Mouse (Mus musculus) activated CD4-positive, CD25-positive, alpha-beta regulatory T cell, adult 4 months (primary cell): ENCODE data around the gene Cyth2. TPM values are rescaled to one million over a fixed set of nuclear protein-coding genes. Genes with fewer than 3 reads are reported as not detected.

Source experiments
- ATAC-seq: one replicate; pipeline ENCODE4 v1.8.0; 2017
- polyA plus RNA-seq, 2 experiments: library from polyadenylated mRNA; unstranded; fragments of 100-300 nt; shearing (Covaris generic); gene quantifications; one replicate each; pipeline ENCODE4 v1.2.1; 2017

Cyth2 gene
- polyA plus RNA-seq, 2 experiments from 2014 or later = 13.0 to 14.4 TPM

DNA sequence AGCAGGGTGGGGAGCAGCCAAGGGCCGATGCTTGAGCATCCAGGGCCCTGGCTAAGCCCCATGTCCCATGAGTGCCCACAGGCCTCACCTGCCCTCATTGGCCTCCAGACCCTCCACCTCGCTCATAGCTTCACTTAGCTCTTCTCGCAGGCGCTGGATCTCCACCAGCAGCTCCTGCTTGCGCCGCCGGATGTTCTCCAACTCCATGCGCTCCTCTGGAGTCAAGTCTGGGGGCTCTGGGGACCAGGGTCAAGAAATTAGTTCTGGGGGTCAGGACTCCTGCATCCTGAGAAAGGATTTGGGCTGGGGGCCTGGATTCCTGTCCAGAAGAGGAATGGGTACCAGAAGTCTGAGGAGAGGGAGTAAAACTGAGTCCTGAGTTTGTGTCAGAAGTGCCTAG lies 1.5 kb downstream of the Cyth2 start:
- no peak for ATAC-seq

GRCm38 (mm10) chr7:45809276-45810075 lies 4.9 kb downstream of the Cyth2 start:
- no peak for ATAC-seq

- ATAC-seq = no peak
Observed at GRCm38 (mm10) chr7:45808471-45808870, 5.9 kb downstream of the Cyth2 start.

GRCm38 (mm10) chr7:45805941-45806340 lies 8.4 kb downstream of the Cyth2 start:
- ATAC-seq = no peak

DNA sequence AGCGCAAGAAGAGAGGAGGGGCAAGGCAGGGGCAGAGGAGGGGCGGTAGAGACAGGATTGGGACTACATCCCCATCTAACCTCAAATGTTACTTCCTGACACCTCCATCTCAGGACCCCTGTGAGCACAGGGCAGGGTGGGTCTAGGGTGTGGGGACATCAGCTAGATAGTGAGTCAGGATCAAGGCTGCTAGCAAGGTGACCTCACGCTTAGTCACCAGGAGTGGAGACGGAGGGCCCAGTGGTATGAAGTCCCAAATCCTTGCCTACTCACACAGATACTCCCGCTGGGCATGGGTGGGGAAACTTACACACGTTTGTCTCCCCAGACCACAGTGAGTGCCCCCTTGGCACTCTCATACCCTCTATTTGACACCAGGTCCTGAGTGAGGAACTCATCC lies 11.8 kb downstream of the Cyth2 start:
- ATAC-seq = no peak

DNA sequence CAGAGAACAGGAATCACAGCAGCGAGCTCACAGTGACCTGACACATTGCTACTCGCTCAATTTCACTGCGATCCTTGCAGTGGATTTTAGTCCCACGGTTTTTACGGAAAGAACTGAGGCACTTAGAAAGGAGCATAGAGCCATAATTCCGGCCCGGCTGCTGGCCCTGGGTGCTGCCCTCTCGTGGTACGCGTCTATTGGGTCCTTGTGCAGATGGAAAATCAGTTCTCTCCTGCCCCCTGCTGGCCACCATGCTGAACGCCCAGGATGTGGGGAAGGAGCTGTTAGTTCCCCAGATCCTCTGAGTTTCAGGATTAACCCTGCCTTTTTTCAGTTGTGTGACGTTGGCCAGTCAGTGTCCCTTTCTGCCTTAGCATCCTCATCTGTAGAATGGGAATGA lies 13.0 kb downstream of the Cyth2 start:
- ATAC-seq = peak; percentile 61

- peak; percentile 43 for ATAC-seq
Observed at GRCm38 (mm10) chr7:45800546-45801204, 13.7 kb downstream of the Cyth2 start.

DNA sequence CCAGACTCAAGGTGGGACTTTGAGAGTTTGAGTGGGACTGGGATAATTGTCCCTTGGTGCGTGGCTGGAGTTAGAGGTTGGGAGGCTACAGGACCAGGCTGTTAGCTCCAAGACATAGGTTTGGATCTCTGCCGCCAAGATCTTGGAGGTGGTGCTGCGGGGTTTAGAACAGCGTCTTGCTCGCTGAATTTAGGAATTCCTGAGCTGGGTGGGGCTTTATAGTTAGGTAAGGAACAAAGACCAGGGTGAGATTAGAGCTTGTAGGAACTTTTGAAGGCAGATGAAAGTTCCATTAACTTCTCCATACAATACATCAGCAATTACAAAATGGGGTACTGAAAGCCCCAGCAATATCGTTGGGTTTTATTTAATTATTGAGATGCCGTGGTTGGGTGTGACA lies 14.4 kb downstream of the Cyth2 start:
- no peak for ATAC-seq

DNA sequence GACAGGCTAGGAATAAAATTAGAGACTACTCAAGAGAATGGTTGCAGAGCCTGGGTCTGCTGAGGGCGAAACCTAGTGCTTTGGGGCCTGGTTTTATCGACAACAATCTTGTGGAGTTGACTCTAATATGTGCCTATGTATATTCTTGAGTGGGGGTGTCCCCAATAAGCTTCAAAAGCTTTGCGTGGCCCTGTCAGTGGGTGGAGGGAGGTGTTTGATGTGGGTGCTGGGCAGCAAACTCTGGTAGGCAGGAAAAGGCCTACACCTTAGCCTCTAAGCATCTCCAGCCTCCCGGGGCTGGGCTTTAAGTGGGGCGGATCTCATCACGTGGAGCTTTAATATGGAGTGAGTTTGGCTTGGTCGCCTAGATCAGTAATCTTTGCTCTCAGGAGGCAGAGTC lies 15.4 kb downstream of the Cyth2 start:
- peak; percentile 75 for ATAC-seq

DNA sequence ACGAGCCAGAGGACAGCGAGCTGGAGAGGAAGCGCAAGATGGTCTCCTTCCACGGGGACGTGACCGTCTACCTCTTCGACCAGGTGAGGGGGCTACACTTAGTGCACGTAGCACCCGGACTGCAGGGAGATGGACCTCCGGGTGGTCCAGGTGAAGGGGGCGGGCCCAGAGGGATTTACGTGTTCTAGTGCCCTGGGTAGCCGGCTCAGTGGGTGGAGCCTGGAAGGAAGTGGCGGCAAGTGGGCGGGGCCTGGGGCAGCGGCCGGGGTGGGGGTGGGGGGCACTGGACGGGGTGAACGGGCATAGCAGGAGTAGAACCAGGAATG lies 15.9 kb downstream of the Cyth2 start:
- ATAC-seq = no peak

- ATAC-seq = no peak
Observed at GRCm38 (mm10) chr7:45797661-45798510, 16.5 kb downstream of the Cyth2 start.

- ATAC-seq = no peak
Observed at GRCm38 (mm10) chr7:45796950-45797349, 17.4 kb downstream of the Cyth2 start.

DNA sequence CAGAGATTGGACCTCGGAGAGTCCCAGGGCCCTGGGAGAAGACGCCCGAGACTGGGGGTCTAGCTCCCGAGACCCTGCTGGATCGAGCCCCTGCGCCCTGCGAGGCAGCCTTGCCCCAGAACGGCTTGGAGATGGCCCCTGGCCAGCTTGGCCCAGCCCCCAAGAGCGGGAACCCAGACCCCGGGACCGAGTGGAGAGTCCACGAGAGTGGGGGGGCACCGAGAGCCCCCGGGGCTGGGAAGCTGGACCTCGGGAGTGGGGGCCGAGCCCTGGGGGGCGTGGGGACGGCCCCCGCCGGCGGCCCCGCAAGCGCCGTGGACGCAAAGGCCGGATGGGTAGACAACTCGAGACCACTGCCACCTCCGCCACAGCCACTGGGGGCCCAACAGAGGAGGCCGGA lies 19.4 kb downstream of the Cyth2 start:
- no peak for ATAC-seq

GRCm38 (mm10) chr7:45793969-45794585 lies 20.3 kb downstream of the Cyth2 start:
- ATAC-seq = no peak

DNA sequence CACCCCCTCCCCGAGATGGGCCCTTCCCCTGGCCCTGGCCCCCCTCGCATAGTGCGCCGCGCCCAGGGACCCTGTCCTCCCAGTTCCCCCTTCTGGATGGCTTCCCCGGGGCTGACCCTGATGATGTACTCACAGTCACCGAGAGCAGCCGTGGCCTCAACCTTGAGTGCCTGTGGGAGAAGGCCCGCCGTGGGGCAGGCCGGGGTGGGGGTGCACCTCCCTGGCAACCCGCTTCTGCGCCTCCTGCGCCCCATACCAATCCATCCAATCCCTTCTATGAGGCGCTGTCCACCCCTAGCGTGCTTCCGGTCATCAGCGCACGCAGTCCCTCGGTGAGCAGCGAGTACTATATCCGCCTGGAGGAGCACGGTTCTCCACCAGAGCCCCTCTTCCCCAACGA lies 21.1 kb downstream of the Cyth2 start:
- no peak for ATAC-seq

DNA sequence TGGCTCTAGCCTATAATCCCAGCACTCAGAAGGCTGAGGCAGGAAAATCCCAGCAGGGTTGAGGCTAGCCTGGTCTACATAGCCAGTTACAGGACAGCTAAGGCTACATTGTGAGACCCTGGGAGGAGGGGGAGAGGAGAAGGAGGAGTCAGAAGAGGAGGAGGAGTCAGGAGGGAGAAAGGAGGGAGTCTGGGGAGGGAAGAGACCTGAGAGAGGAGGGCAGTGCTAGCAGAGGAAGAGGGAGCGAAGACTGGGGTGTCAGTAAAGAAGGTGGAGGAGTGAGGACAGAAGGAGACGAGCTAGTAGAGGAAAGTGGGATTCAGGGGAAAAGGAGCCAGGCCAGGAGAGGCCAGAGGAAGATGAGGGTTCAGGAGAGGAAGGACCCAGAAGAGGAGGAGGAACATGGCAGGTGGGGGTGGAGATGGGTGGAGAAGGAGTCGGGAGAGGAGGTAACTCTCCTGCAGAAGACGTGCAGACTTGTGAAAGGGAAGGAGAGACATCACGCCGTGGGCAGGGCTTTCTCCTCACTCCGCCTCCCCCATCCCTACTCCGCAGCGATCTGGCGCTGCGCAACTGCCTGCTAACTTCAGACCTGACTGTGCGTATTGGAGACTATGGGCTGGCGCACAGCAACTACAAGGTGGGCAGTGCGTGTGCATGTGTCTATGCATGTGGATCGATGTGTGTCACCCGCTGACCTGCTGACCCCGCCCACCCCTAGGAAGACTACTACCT lies 22.5 kb downstream of the Cyth2 start:
- no peak for ATAC-seq

DNA sequence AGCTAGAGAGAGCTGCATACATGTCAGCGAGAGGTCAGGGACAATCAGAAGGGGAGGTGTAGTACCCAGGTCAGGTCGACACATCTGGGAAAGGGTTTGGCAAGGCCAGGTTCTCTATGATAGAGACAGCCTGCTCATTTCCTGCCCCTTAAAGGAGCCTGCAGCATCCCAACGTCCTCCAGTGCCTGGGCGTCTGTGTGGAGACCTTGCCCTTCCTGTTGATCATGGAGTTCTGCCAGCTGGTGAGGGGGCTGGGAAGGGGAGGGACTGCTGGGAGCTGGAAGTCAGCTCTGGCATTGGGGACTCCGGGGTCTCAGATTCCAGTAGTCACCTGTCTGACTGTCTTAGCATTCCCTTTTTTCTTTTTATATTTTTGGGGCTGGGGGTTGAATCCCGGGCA lies 23.7 kb downstream of the Cyth2 start:
- ATAC-seq = no peak

DNA sequence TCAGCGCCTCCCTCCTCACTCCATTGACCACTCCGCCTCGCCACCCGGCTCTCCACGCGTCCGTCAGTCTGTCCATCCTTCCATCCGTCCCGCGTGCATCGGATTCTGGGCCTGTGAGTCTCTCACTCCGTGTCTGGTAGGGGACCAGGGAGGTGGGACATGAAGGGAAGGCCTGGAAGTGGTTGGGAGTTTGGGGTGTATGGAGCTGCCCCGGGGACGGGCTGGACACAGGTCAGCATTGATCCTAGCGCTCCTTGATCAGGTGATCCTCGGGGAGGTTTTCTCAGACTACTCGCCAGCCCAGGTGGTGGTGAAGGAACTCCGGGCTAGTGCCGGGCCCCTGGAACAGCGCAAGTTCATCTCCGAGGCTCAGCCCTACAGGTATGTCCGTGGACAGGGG lies 26.7 kb downstream of the Cyth2 start:
- no peak for ATAC-seq

GRCm38 (mm10) chr7:45786661-45787413 lies 27.5 kb downstream of the Cyth2 start:
- ATAC-seq = no peak

- ATAC-seq = no peak
Observed at GRCm38 (mm10) chr7:45786136-45786578, 28.2 kb downstream of the Cyth2 start.

DNA sequence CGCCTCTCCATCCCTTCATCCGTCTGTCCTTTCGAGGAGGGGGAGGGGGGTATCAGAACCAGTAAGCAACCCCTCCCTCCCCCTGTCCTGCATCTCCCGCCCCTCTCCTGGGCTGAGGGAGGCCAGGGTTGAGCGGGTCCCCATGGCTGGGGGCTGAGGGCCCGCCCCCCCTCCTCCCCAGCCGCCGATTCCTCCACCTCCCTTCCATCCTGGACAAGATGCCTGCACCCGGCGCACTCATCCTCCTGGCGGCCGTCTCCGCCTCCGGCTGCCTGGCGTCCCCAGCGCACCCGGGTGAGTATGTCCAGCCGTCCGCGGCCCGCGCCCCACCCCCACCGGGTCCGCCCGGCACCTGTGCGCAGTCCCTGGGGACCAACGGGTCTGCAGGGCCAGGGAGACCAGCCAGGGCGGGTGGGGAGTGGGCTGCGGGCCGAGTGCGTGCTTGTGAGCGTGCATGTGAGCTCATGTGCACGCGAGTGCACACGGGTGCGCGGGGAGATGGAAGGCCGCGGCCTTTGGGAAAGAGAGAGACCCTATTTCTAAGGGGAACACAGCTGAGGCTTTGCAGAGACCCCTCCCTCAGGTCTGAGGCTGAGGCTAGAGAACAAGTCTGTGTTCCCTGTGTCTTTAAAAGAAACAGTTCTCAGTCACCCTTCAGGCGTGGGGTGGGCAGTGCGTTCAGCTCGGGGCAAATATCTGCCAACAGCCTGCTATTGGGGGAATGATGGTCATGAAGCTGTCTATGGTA lies 28.8 kb downstream of the Cyth2 start:
- no peak for ATAC-seq
